Mouse (Mus musculus): ENCODE measurements around the gene Cdh13.

- TF ChIP-seq CTCF (IDR thresholded peaks at IDR 0.05; ENCODE audit: borderline replicate concordance, insufficient read depth, low read depth, low read length), result no peak
- no peak for TF ChIP-seq POLR2A (IDR thresholded peaks at IDR 0.05; ENCODE audit: borderline replicate concordance, insufficient read depth, low read length)
Measured at GRCm38 (mm10) chr8:118986796-118987195, 703.3 kb downstream of the Cdh13 start.
